Mouse (Mus musculus): Measurements from ENCODE around the gene Msi2.

- TF ChIP-seq CTCF (IDR thresholded peaks at IDR 0.05; ENCODE audit: insufficient read depth, low read depth, low read length) (no peak), POLR2A (IDR thresholded peaks at IDR 0.05; ENCODE audit: insufficient read depth, low read depth, low read length) (no peak)
Measured at GRCm38 (mm10) chr11:88471981-88472647, 246.2 kb downstream of the Msi2 start.

All from olfactory bulb, adult 2 months (tissue).